Mouse (Mus musculus) gastrocnemius, postnatal 36 days (tissue): ENCODE results near the gene Bmp2k. TPM values are rescaled to one million over a fixed set of nuclear protein-coding genes. Genes with fewer than 3 reads are reported as not detected.
"Not testable (repeated sequence)": the region's sequence is repeated elsewhere in the genome, so short reads cannot be mapped to it uniquely, and the experiment has no call there.

Experiments used
- DNase-seq, 2 experiments: peaks; one replicate each; pipeline ENCODE4 v3.0.0; 2022
- intact Hi-C: fragments of 180-260 bp; cut with DNase I; formaldehyde crosslinking; loops from one replicate; pipeline ENCODE4 v1.15.1; 2025
- total RNA-seq, 2 experiments: library from RNA; stranded (reverse); gene quantifications; 2 replicates each; pipeline ENCODE4 v1.2.3; 2021

Bmp2k gene
- total RNA-seq, 2 experiments from 2014 or later = 8.5 to 9.9 TPM

DNA sequence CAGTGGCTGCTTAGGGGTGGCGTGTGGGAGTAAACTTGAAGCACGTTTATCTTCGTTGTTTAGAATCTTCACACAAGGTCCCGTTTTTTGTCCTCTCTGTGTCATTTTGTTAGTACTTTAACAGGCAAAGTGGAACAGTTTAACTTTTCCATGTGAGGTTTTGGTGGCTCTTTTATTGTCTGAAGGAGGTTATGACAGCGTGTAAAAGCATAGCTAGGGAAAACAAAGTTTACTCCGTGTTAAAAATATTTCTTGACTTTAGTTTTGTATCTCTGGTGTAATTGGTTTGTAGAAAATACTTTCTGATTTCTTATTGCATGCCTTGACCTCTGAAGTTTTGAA, 1.0 kb downstream of the Bmp2k start:
- DNase-seq = no peak
- intact Hi-C loops = loop anchor here (5.0 kb wide), 1 partner anchor 59 kb away; no protein-coding TSS in a partner anchor

GRCm38 (mm10) chr5:96999601-97000000, 2.1 kb downstream of the Bmp2k start:
- DNase-seq = no peak
- intact Hi-C loops = loop anchor here (5.0 kb wide), 1 partner anchor 58 kb away; no protein-coding TSS in a partner anchor

GRCm38 (mm10) chr5:97000524-97000923, 3.0 kb downstream of the Bmp2k start:
- intact Hi-C loops = loop anchor here (5.0 kb wide), 1 partner anchor 37 kb away; no protein-coding TSS in a partner anchor

GRCm38 (mm10) chr5:97001153-97001552, 3.7 kb downstream of the Bmp2k start:
- DNase-seq = no peak
- intact Hi-C loops = loop anchor here (5.0 kb wide), 1 partner anchor 36 kb away; no protein-coding TSS in a partner anchor

More at GRCm38 (mm10) chr5:97000524-97000923, 3.0 kb downstream of the Bmp2k start:
- no peak for DNase-seq

DNA sequence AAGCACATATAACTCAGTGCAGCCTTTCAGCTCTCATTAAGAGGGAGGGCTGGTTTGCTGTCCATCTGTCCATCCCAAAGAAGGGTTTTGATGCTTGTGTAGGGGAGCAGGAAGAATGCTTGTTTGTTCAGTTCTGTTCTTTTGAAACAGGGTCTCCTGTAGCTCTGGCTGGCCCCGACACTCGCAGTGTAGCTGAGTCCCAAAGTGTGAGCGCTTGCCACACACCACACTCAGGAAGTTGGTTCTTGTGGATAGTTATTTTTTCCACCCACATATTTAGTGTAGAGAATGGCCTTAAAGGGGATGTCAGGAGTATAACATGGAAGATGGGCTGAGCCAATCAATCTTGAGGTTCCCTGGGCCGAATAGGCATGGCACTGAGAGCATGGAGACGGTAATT, 4.1 kb downstream of the Bmp2k start:
- intact Hi-C loops = loop anchor here (5.0 kb wide), 1 partner anchor 36 kb away; no protein-coding TSS in a partner anchor

GRCm38 (mm10) chr5:97002336-97002735, 4.8 kb downstream of the Bmp2k start:
- DNase-seq = no peak
- intact Hi-C loops = loop anchor here (5.0 kb wide), 1 partner anchor 35 kb away; no protein-coding TSS in a partner anchor

More for the DNA sequence above, 4.1 kb downstream of the Bmp2k start:
- no peak for DNase-seq

DNA sequence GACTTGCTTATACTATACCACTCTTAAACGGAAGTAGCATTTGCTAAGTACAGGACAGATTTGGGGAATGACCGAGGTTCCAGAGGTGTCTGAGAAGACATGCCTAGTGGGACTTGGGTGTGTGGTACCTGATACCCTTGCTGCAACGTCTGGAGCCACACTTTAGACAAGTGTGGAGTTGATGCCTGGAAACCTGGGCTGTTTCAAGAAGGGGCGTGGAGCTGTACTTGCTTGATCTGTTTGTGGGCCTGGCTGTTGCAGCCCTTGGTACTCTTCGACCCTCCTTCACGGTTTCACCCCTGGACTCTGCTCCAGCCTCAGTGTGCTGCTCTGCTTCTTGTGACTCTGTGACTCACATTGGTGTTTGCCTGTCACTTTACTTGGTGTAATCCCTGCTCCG, 5.4 kb downstream of the Bmp2k start:
- intact Hi-C loops = loop anchor here (5.0 kb wide), 1 partner anchor 34 kb away; no protein-coding TSS in a partner anchor
- no peak for DNase-seq

GRCm38 (mm10) chr5:97004178-97005030, 6.9 kb downstream of the Bmp2k start:
- no peak for DNase-seq
- intact Hi-C loops = loop anchor here (5.0 kb wide), 1 partner anchor 33 kb away; no protein-coding TSS in a partner anchor

DNA sequence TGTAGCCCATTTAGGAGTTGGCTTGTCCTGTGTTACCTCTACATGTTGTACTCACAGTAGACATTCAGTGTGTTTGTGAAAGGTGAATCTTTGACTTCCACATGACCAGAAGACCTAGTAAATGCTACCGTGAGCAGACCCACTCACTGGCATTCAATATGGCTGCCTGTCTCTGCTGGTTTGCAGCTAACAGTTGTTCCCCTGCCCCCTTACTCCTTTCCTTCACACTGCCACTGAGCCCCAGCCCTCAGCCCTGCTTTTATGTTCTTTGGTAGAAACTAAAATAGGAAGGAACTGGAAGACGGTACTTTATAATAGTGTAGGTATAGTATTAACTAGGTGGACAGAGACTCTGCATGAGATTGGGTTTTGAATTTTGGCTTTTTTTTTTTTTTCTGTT, 8.4 kb downstream of the Bmp2k start:
- DNase-seq = no peak
- intact Hi-C loops = no loop called here

- no peak for DNase-seq
- intact Hi-C loops = no loop called here
Observed at GRCm38 (mm10) chr5:97006929-97007328, 9.4 kb downstream of the Bmp2k start.

- DNase-seq = no peak
- intact Hi-C loops = no loop called here
Observed at GRCm38 (mm10) chr5:97007496-97007895, 10.0 kb downstream of the Bmp2k start.

DNA sequence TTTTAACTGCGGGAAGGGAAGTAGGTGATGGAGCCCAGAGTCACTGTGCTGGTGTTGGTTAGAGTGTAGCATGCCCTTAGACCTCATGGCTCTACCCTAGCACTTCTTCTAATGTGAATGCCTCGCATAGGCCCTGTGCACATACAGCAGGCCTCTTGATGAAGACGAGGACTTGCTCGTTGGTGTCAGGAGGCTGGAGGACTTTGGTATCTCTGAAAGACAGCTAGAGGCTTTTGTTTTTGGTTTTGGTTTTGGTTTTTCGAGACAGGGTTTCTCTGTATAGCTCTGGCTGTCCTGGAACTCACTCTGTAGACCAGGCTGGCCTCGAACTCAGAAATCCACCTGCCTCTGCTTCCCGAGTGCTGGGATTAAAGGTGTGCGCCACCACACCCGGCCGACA, 11.7 kb downstream of the Bmp2k start:
- DNase-seq, intact Hi-C loops: not testable (repeated sequence)

- DNase-seq = no peak
- intact Hi-C loops = no loop called here
Observed at GRCm38 (mm10) chr5:97009601-97010335, 12.3 kb downstream of the Bmp2k start.

- intact Hi-C loops = no loop called here
- DNase-seq = no peak
Observed at GRCm38 (mm10) chr5:97015781-97016508, 18.5 kb downstream of the Bmp2k start.

DNA sequence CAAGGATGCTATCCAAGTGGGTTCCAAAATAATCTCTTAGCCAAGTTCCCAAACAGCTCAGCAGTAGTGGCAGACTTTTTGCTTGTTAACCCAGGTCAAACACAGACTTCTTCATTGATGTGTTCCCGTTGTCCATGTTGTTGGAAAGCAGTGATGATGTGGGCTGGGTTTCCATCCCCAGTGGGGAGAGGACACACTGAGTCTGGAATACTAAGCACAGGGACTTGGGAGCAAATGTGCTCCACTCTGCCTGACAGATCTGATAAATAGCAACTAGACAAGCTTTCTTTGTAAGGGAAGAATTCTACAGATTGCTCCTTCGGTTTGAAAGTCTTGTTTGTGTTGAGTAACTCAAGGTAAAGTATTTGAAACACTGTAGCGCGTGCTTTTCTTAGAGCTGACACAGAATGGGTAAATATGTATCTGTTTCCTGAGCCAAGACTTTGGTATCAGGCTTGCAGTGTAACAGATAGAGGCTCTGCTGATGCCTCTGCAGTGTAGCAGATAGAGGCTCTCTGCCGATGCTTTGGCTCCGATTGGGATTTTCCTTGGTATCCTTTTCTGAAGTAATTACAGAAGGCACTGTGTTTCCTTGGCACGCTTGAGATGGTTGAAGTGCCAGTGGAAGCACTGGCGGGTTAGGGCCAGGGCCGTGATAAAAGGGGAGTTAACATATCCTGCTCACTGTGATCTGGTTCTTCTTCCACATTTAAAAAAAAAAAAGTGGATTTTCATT, 19.5 kb downstream of the Bmp2k start:
- intact Hi-C loops = no loop called here
- DNase-seq = no peak

- no peak for DNase-seq
- intact Hi-C loops = no loop called here
Observed at GRCm38 (mm10) chr5:97022305-97023278, 25.1 kb downstream of the Bmp2k start.

GRCm38 (mm10) chr5:97024834-97025233, 27.3 kb downstream of the Bmp2k start:
- DNase-seq = no peak
- intact Hi-C loops = no loop called here

GRCm38 (mm10) chr5:97025650-97026049, 28.2 kb downstream of the Bmp2k start:
- intact Hi-C loops = no loop called here
- DNase-seq = no peak

DNA sequence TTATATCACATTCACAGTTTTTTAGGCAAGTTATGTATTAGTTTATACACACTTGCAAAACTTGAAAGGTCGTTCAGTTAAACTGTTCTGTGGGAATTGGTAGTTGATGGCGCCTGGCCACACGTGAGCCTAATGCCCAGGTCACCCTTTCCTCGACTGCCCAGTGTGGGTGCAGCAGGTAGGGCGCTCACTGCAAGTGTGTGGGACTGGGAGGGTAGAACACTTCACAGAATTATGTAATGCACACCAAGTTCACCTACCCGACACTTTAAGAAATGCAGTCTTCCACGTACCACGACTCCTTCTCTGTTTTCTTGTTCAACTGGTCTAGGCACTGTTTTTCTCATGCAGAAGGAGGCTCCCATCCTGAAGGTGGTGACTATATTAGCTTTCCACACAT, 30.5 kb downstream of the Bmp2k start:
- intact Hi-C loops = no loop called here
- DNase-seq = no peak
